Mouse (Mus musculus) heart, adult 18-20 months (tissue): ENCODE data around the gene Fcgr3. TPM values are rescaled to one million over a fixed set of nuclear protein-coding genes. Genes with fewer than 3 reads are reported as not detected.

ENCODE experiments used
- DNase-seq, 2 experiments: peaks; one replicate each; pipeline ENCODE4 v3.0.0; 2021 to 2022; ENCODE audit warnings: mixed read lengths in 1 of 2
- long read RNA-seq, 2 experiments: library from polyadenylated mRNA; stranded (forward); transcript quantifications; one replicate each; pipeline ENCODE4 v2.0.0; 2021
- total RNA-seq, 2 experiments: library from RNA; stranded (reverse); gene quantifications; 2 replicates each; pipeline ENCODE4 v1.2.3; 2021

Gene Fcgr3
- 10 to 100 TPM; 12.7 to 12.9 TPM for total RNA-seq
- long read RNA-seq, experiment 1, transcript Fcgr3-201 (5 exons, 1,347 nt): major isoform, 5 of 9 reads
- long read RNA-seq, experiment 1, partial matches to known transcripts: 1 of 9 reads
- long read RNA-seq, experiment 1, other reads (novel, unspliced or antisense): 1 of 9 reads
- long read RNA-seq, experiment 2, transcript Fcgr3-201 (5 exons, 1,347 nt): major isoform, 5 of 7 reads
- long read RNA-seq, experiment 2, partial matches to known transcripts: 0 of 7 reads
- long read RNA-seq, experiment 2, other reads (novel, unspliced or antisense): 1 of 7 reads

- peak; percentile 86 to 89 for DNase-seq
These were observed at the start of gene Fcgr3 for GRCm38 (mm10) chr1:171064491-171065242. Fcgr3 (minus strand) TSS chr1:171064935.

GRCm38 (mm10) chr1:171113873-171114299 is 49.2 kb upstream of the Fcgr3 start, which contains the start of gene Cfap126:
Cfap126 (plus strand) TSS chr1:171113918.
- peak; percentile 92 to 96 for DNase-seq

- DNase-seq: no peak
These were observed 48.3 kb upstream of the Fcgr3 start for GRCm38 (mm10) chr1:171112986-171113385.

GRCm38 (mm10) chr1:171111781-171112575 is 47.2 kb upstream of the Fcgr3 start:
- peak; percentile 69 to 80 for DNase-seq

GRCm38 (mm10) chr1:171111020-171111780 is 46.5 kb upstream of the Fcgr3 start:
- peak; percentile 94 to 95 for DNase-seq

- DNase-seq: peak in 1 of 2 experiments; percentile 24
These were observed 45.9 kb upstream of the Fcgr3 start for GRCm38 (mm10) chr1:171110659-171111019.

GRCm38 (mm10) chr1:171109620-171110019 is 44.9 kb upstream of the Fcgr3 start:
- DNase-seq: no peak

- no peak for DNase-seq
These were observed 40.5 kb upstream of the Fcgr3 start for GRCm38 (mm10) chr1:171105226-171105625.

GRCm38 (mm10) chr1:171103179-171103840 is 38.6 kb upstream of the Fcgr3 start:
- DNase-seq: no peak

- peak; percentile 84 to 95 for DNase-seq
These were observed 37.9 kb upstream of the Fcgr3 start for GRCm38 (mm10) chr1:171102547-171103177.

- DNase-seq: peak; percentile 88 to 93
These were observed 37.2 kb upstream of the Fcgr3 start for GRCm38 (mm10) chr1:171101733-171102546.

GRCm38 (mm10) chr1:171101033-171101432 is 36.3 kb upstream of the Fcgr3 start:
- peak in 1 of 2 experiments; percentile 7 for DNase-seq

- DNase-seq: no peak
These were observed 32.9 kb upstream of the Fcgr3 start for GRCm38 (mm10) chr1:171097612-171098011.

GRCm38 (mm10) chr1:171097136-171097535 is 32.4 kb upstream of the Fcgr3 start:
- DNase-seq: no peak

- no peak for DNase-seq
These were observed 31.6 kb upstream of the Fcgr3 start for GRCm38 (mm10) chr1:171096110-171096964.

- DNase-seq: no peak
These were observed 29.7 kb upstream of the Fcgr3 start for GRCm38 (mm10) chr1:171094424-171094823.

- no peak for DNase-seq
These were observed 26.0 kb upstream of the Fcgr3 start for GRCm38 (mm10) chr1:171090761-171091160.

GRCm38 (mm10) chr1:171089891-171090290 is 25.2 kb upstream of the Fcgr3 start:
- no peak for DNase-seq
